Mouse (Mus musculus) gastrocnemius, postnatal 4 days (tissue): ENCODE data around the gene Acot1. TPM values are rescaled to one million over a fixed set of nuclear protein-coding genes. Genes with fewer than 3 reads are reported as not detected.
A peak's percentile ranks its signal among the peaks of the same experiment; 100 is the strongest.

ENCODE experiments used
- DNase-seq, 2 experiments: peaks; one replicate each; pipeline ENCODE4 v3.0.0; 2021 to 2022; ENCODE audit warnings: low spot score in 2 of 2, mixed read lengths in 2 of 2
- long read RNA-seq, 2 experiments: library from polyadenylated mRNA; stranded (forward); transcript quantifications; one replicate each; pipeline ENCODE4 v2.0.0; 2021
- total RNA-seq, 2 experiments: library from RNA; stranded (reverse); gene quantifications; 2 replicates each; pipeline ENCODE4 v1.2.3; 2021

The Acot1 gene
- total RNA-seq = 10 to 100 TPM; 18.4 to 21.5 TPM
- long read RNA-seq, experiment 1, transcript Acot1-201 (3 exons, 2,272 nt) = major isoform, 17 of 17 reads
- long read RNA-seq, experiment 1, partial matches to known transcripts = 0 of 17 reads
- long read RNA-seq, experiment 1, other reads (novel, unspliced or antisense) = 0 of 17 reads
- long read RNA-seq, experiment 2, transcript Acot1-201 (3 exons, 2,272 nt) = major isoform, 17 of 18 reads
- long read RNA-seq, experiment 2, partial matches to known transcripts = 0 of 18 reads
- long read RNA-seq, experiment 2, other reads (novel, unspliced or antisense) = 1 of 18 reads

- peak; percentile 27 to 69 for DNase-seq
These were observed at the start of gene Acot1 for GRCm38 (mm10) chr12:84009171-84009965. TSS of gene Acot1 (plus strand) at chr12:84009490.

GRCm38 (mm10) chr12:83965235-83965634 lies 44.1 kb upstream of the Acot1 start:
- DNase-seq = no peak

GRCm38 (mm10) chr12:83972117-83972516 lies 37.2 kb upstream of the Acot1 start:
- no peak for DNase-seq

- no peak for DNase-seq
These were observed 30.4 kb upstream of the Acot1 start for GRCm38 (mm10) chr12:83978862-83979261.

- no peak for DNase-seq
These were observed 27.7 kb upstream of the Acot1 start for GRCm38 (mm10) chr12:83981615-83982014.

GRCm38 (mm10) chr12:83984752-83985151 lies 24.5 kb upstream of the Acot1 start, which contains the start of gene Heatr4:
TSS of gene Heatr4 (minus strand) at chr12:83984852.
- DNase-seq = no peak

GRCm38 (mm10) chr12:83987242-83987582 lies 22.1 kb upstream of the Acot1 start:
- DNase-seq = no peak

- DNase-seq = peak; percentile 41 to 76
These were observed 21.5 kb upstream of the Acot1 start, which contains the start of gene Acot2 for GRCm38 (mm10) chr12:83987583-83988441. TSS of gene Acot2 (plus strand) at chr12:83987861.

GRCm38 (mm10) chr12:83988483-83988882 lies 20.8 kb upstream of the Acot1 start:
- DNase-seq = no peak

- DNase-seq = no peak
These were observed 19.9 kb upstream of the Acot1 start for GRCm38 (mm10) chr12:83989378-83989777.

- DNase-seq = no peak
These were observed 12.1 kb upstream of the Acot1 start for GRCm38 (mm10) chr12:83997221-83997620.

GRCm38 (mm10) chr12:83998341-83999107 lies 10.8 kb upstream of the Acot1 start:
- DNase-seq = no peak

- DNase-seq = peak in 1 of 2 experiments; percentile 41
These were observed 10.1 kb upstream of the Acot1 start for GRCm38 (mm10) chr12:83999237-83999636.

GRCm38 (mm10) chr12:84000418-84000817 lies 8.9 kb upstream of the Acot1 start:
- no peak for DNase-seq

GRCm38 (mm10) chr12:84003866-84004265 lies 5.4 kb upstream of the Acot1 start:
- DNase-seq = no peak

- no peak for DNase-seq
These were observed 1.0 kb upstream of the Acot1 start for GRCm38 (mm10) chr12:84008251-84008650.

GRCm38 (mm10) chr12:84008729-84009128 lies 561 bp upstream of the Acot1 start:
- DNase-seq = no peak

GRCm38 (mm10) chr12:84010201-84010600 lies 911 bp downstream of the Acot1 start:
- DNase-seq = no peak

GRCm38 (mm10) chr12:84011251-84012040 lies 2.2 kb downstream of the Acot1 start:
- DNase-seq = peak in 1 of 2 experiments; percentile 65

GRCm38 (mm10) chr12:84013130-84013529 lies 3.8 kb downstream of the Acot1 start:
- no peak for DNase-seq
